Mouse (Mus musculus) C2C12 (cell line): Measurements from ENCODE around the gene Shroom4.

ENCODE experiments used
- CEBPB ChIP-seq: IDR thresholded peaks from one replicate; pipeline ENCODE4 v1.6.1; 2011; ENCODE audit warnings: low read depth, mild to moderate bottlenecking, control low read depth, moderate library complexity
- CTCF ChIP-seq: IDR thresholded peaks from one replicate; pipeline ENCODE4 v1.5.1; 2011; ENCODE audit not compliant: control insufficient read depth, insufficient read depth, insufficient read length
- FOSL1 ChIP-seq: IDR thresholded peaks from one replicate; pipeline ENCODE4 v1.8.0; 2011; ENCODE audit warnings: mild to moderate bottlenecking, low read length; ENCODE audit not compliant: poor library complexity, insufficient read depth, severe bottlenecking
- MAX ChIP-seq: IDR thresholded peaks from one replicate; pipeline ENCODE4 v1.6.1; 2011; ENCODE audit warnings: mild to moderate bottlenecking, control low read depth
- MYOD1 ChIP-seq: IDR thresholded peaks from one replicate; pipeline ENCODE4 v1.6.1; 2011; ENCODE audit warnings: low read depth; ENCODE audit not compliant: control insufficient read depth, insufficient read length
- MYOG ChIP-seq: IDR thresholded peaks from one replicate; pipeline ENCODE4 v1.6.1; 2011; ENCODE audit not compliant: control insufficient read depth, insufficient read length; ENCODE audit errors: extremely low read depth
- USF1 ChIP-seq: IDR thresholded peaks from one replicate; pipeline ENCODE4 v1.6.1; 2011; ENCODE audit warnings: low read depth, mild to moderate bottlenecking, control low read depth, moderate library complexity

- TF ChIP-seq CTCF = no peak
- no peak for TF ChIP-seq FOSL1
- TF ChIP-seq USF1 = no peak
- TF ChIP-seq MAX = no peak
- no peak for TF ChIP-seq CEBPB
- no peak for TF ChIP-seq MYOG
- TF ChIP-seq MYOD1 = no peak
Measured at GRCm38 (mm10) chrX:6415936-6416335, 16.3 kb downstream of the Shroom4 start.
